Mouse (Mus musculus): Measurements from ENCODE around the gene Cntnap4.

GRCm38 (mm10) chr8:112809382-112809781 lies 239.5 kb downstream of the Cntnap4 start:
- TF ChIP-seq GATA1 (IDR thresholded peaks at IDR 0.05; ENCODE audit: borderline replicate concordance, low read length) (no peak), FLI1 (IDR thresholded peaks at IDR 0.05; ENCODE audit: low read length) (no peak)

All from megakaryocyte, embryonic 14.5 days (primary cell).